Mouse (Mus musculus): ENCODE measurements around the gene Sigirr.

Sigirr gene

DNA sequence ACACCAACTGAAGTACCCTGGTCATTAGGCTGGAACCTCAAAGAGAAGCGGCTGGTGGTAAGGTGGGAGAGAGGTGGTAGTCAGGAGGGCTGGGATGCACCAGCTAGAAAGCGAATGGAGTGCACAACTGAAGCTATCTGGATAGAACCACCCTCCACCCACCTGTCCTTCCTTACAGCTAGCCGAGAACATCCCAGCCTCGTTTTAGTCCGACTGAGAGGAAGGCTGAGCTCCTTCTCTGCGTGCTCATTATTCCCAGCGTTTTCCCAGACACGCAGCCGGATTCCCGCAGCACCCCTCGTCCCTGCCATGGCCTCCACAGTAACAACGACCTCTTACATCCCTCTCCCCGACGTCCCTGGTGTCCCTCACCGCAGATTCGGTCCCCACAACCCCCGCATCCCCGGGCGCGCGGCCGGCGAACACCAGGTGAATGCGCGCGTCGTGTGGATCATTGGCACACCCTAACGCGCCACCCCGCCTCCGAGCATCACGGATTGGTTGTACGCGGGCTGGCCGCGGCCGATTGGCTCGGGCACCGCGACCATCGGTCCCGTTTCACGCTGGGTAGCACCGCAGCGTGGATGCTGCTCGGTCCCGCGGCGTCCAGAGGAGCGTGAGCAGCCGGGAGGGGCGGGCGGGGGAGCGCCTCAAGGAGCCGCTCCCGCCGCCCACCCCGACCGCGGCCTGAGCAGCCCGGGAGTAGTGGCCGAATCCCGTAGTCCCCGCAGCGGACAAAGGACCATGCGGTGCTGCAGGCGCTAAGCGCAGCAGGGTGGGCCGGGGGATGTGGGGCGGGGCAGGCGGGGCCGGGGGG is 39.7 kb downstream of the Sigirr start, which contains the start of gene B4galnt4:
Gene B4galnt4, plus strand, starts transcription at position 679 of the 817 bp plus-strand sequence.
- no peak for DNase-seq (ENCODE audit: low read depth, low spot score)

DNA sequence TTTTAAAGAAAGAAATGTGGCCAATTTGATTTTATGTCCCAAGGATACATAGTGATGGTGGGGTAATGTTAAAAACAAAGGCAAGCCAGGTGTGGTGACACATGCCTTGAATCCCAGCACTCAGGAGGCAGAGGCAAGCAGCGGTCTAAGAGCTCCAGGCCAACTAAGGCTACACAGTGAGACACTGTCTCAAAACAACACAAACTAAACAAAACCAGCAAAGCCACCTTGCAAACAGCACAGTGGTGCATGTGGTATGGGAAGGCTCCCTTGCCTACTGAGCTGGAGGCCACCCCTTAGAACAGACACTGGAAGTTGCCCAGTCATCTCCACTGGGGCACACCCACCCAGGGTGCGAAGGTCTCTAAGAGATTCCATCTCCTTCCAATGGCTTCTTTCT is 40.4 kb downstream of the Sigirr start:
- no peak for DNase-seq (ENCODE audit: low read depth, low spot score)

- peak; percentile 56 for DNase-seq (ENCODE audit: low read depth, low spot score)
Measured at GRCm38 (mm10) chr7:141058601-141059341, 41.6 kb downstream of the Sigirr start.

- DNase-seq (ENCODE audit: low read depth, low spot score): no peak
Measured at GRCm38 (mm10) chr7:141057541-141057940, 42.8 kb downstream of the Sigirr start.

DNA sequence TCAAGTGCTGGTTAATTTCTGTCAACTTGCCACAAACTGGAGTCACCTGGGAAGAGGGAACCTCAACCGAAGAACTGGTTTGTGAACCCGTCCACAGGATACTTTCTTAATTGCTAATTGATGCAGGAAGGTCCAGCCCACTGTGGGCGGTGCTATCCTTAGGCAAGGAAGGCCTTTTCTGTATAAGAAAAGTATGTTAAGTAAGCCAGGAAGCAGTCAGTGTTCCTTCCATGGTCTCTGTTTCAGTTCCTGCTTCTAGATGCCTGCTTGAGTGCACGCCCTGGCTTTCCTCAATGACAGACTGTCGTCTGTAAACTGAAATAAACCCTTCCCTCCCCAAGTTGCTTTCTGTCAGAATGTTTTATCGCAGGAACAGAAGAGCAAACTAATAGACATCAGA is 43.4 kb downstream of the Sigirr start:
- DNase-seq (ENCODE audit: low read depth, low spot score): no peak

GRCm38 (mm10) chr7:141055785-141056184 is 44.6 kb downstream of the Sigirr start:
- DNase-seq (ENCODE audit: low read depth, low spot score): no peak

- DNase-seq (ENCODE audit: low read depth, low spot score): no peak
Measured at GRCm38 (mm10) chr7:141052421-141052820, 48.0 kb downstream of the Sigirr start.

DNA sequence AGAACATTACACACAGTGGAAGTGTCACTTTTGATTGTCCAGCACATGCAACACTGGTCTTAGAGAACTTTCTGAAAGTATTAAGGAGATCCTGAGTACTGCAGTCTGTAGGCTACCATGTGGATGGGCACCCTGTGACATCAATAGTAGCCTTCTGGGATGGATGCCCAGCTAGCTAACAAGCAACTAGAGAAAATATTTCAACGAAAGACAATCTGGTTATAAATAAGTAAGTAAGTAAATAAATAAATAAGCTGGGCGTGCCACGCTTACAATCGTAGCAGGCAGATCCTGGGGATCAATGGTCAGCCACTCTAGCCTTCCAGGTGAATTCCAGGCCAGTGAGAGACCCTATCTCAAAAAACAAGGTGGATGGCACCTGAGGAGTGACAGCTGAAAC is 48.4 kb downstream of the Sigirr start:
- DNase-seq (ENCODE audit: low read depth, low spot score): no peak

GRCm38 (mm10) chr7:141051060-141051685 is 49.2 kb downstream of the Sigirr start:
- DNase-seq (ENCODE audit: low read depth, low spot score): no peak

GRCm38 (mm10) chr7:141049326-141049725 is 51.0 kb downstream of the Sigirr start:
- DNase-seq (ENCODE audit: low read depth, low spot score): peak; percentile 71

DNA sequence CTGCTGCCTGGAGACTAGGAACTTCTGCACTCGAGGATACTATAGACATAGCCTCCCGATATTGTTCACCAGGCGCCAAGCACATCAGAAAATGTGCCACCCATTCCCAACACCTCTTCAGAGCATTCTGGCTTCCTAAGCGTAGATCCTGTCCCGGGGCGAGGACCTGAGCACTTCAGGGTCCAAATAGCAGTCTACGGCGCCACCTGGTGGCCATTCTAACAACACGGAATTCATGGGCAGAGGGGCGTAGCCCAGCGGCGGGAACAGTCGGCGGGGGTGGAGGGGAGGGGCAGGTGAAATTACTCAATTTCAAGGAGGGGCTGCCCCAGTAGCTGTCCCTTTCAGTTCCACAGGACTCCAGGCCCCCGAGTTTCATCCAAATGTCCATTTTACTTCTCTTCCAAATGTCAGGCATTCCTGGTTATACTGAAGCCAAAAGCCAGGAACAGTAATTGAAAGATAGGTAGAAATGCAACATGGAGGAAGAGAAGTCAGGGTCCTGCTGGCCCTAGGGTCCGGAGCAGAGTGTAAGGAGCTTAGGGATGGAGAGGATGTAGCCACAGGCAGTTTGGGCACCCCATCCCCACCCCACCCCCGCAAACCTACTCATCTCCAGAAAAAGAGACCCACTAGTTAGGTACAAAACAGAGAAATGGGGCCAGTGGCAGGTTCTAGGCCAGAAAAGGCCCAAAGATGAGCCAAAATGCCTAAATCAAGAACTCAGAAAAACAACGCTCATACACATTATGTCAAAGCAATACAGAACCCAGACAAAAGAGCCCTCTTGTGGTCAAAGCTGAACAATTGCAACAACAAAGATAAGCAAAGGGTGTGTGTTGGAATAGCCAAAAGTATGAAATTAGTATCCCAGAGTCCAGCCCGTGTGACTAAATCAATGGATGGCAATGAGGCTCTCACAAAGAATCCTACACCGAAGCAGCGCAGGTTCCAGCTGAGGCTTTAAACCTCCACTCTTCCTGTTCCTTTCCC is 51.9 kb downstream of the Sigirr start:
- DNase-seq (ENCODE audit: low read depth, low spot score): peak; percentile 97

DNA sequence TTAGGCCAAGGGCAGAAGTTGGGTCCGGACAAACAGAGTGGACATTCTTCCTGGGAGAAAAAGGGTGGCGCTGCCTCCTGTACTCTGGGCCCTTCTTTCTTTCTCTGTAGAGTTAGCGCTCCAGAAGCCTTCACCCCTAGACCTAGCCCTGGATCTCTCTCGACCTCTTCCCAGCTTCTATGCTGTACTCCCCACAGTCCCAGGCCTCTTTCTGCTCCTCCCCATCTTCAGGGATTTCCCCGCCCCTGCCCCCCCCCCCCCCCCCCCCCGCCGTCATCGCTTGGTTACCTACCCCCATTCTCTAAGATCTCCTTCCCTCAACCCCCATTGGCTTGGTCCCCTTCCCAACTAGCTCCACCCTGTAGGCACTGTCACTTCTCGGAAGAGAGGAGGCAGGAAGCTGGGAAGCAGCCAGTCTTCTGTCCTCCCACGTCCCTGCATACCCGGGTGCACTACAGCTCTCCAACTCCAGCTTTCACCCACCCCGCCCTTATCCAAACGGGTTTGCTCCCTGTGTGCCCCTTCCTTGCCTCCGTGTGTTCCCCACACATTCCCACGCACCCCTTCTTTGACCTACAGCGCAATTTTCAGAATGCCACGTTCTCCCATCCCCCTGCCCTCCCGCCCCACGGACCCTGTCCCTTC is 52.7 kb downstream of the Sigirr start:
- DNase-seq (ENCODE audit: low read depth, low spot score): peak; percentile 96

- DNase-seq (ENCODE audit: low read depth, low spot score): peak; percentile 76
Measured at GRCm38 (mm10) chr7:141046931-141047580, 53.3 kb downstream of the Sigirr start.

DNA sequence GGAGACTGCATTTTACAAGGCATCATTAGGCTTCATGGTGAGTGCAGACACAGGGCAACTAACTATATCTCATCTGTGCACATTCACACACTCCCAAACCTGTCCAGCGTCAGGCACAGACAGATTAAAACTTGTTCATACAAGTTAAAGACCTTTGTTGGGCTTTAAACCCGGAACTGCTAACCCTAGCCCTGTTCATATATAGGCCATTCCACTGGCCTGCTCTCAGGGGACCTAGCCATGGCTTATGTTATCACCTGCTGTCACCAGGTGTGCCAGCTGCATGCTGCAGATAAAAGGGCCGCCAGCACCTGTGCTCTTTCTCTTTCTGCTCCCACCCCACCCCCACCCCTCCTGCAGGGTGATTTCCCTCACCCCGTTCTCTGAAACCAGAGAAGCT is 57.8 kb downstream of the Sigirr start:
- DNase-seq (ENCODE audit: low read depth, low spot score): no peak

DNA sequence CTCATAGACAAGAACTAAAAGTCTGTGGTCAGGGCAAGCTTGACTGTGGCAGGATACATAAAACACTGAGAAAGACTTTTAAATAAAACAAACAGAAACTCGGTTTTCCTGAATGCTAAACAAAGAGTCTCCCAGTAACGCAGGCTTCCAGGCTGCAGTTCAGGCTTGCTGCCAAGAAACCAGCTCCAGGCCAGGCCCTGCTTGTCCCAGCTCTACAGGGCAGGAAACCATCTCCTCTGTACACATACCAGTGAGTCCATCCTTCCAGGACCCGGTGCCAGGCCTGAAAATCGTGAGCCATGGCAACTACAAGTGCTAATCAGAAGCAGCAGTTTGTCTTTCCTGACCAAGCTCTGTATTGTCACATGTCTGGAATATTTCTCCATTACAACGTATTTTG is 58.7 kb downstream of the Sigirr start:
- DNase-seq (ENCODE audit: low read depth, low spot score): peak; percentile 88
